16 mouse cellular contexts compared by ENCODE assay signal in genomic region chr9:115840186-115840585, GRCm38 (mm10).
"Had no signal": no experiment of that assay in that cellular context is flagged by ENCODE, and none has a peak within 500 bp of the region (broad histone marks: within the 10 kb centered on the region; RNA-seq: fewer than 3 reads in every experiment).

No protein-coding gene starts in this region.

- H3K27me3 ChIP-seq: liver, embryonic 15.5 days; midbrain, embryonic 12.5 days; midbrain, embryonic 15.5 days; neural tube, embryonic 12.5 days; stomach, embryonic 15.5 days had no signal

- H3K9me3 ChIP-seq: liver, embryonic 15.5 days; megakaryocyte, embryonic 14.5 days; midbrain, embryonic 10.5 days; midbrain, embryonic 12.5 days; midbrain, embryonic 15.5 days; neural tube, embryonic 12.5 days; stomach, embryonic 15.5 days had no signal

- H3K9ac ChIP-seq: liver, embryonic 15.5 days; liver, postnatal 0 days; lung, embryonic 14.5 days; midbrain, embryonic 12.5 days; midbrain, embryonic 15.5 days; neural tube, embryonic 12.5 days; stomach, embryonic 15.5 days had no signal

- H3K27ac ChIP-seq: liver, embryonic 15.5 days; midbrain, embryonic 10.5 days; midbrain, embryonic 12.5 days; midbrain, embryonic 15.5 days; neural tube, embryonic 12.5 days; stomach, embryonic 15.5 days; stomach, postnatal 0 days had no signal

- H3K4me1 ChIP-seq: liver, embryonic 15.5 days; midbrain, embryonic 15.5 days; stomach, embryonic 15.5 days had no signal

- H3K4me2 ChIP-seq: liver, embryonic 15.5 days; lung, embryonic 14.5 days; midbrain, embryonic 12.5 days; midbrain, embryonic 15.5 days; neural tube, embryonic 12.5 days; stomach, embryonic 15.5 days had no signal

- DNase-seq: liver, postnatal 0 days; lung, embryonic 14.5 days; lung, postnatal 10 days; lung, postnatal 4 days; right cerebral cortex, postnatal 14 days; thymus, adult 2 months; thymus, postnatal 25 days; thymus, postnatal 4 days had no signal

- ATAC-seq: liver, postnatal 0 days; midbrain, embryonic 15.5 days had no signal

- H3K4me3 ChIP-seq: liver, embryonic 15.5 days; megakaryocyte, embryonic 14.5 days; midbrain, embryonic 10.5 days; midbrain, embryonic 12.5 days; midbrain, embryonic 15.5 days; neural tube, embryonic 12.5 days; stomach, embryonic 15.5 days had no signal

- H3K36me3 ChIP-seq: liver, embryonic 15.5 days; midbrain, embryonic 10.5 days; midbrain, embryonic 12.5 days; midbrain, embryonic 15.5 days; neural tube, embryonic 12.5 days; stomach, embryonic 15.5 days had no signal
